Mouse (Mus musculus) kidney, adult 2 months (tissue): ENCODE data around the gene Chrm1. TPM values are rescaled to one million over a fixed set of nuclear protein-coding genes. Genes with fewer than 3 reads are reported as not detected.

Experiments
- DNase-seq: peaks from one replicate; pipeline ENCODE4 v3.0.0; 2021
- H3K27ac ChIP-seq: fragments of 200-500 bp; 2 replicates; pipeline ENCODE4 v1.5.1; 2012; ENCODE audit warnings: low read depth, low read length, control low read depth, inconsistent platforms; ENCODE audit not compliant: insufficient read depth
- H3K27me3 ChIP-seq: fragments of 200-500 bp; replicated peaks from 2 replicates; pipeline ENCODE4 v1.6.1; 2012; ENCODE audit warnings: mild to moderate bottlenecking, moderate library complexity, low read length, inconsistent platforms; ENCODE audit not compliant: control insufficient read depth, insufficient read depth
- H3K36me3 ChIP-seq: fragments of 200-500 bp; 2 replicates; pipeline ENCODE4 v1.6.1; 2012; ENCODE audit warnings: mild to moderate bottlenecking, moderate library complexity, low read length, inconsistent platforms; ENCODE audit not compliant: control insufficient read depth, insufficient read depth
- H3K4me1 ChIP-seq: fragments of 200-500 bp; 2 replicates; pipeline ENCODE4 v1.6.1; 2011; ENCODE audit warnings: low read length; ENCODE audit not compliant: control insufficient read depth, insufficient read depth
- H3K4me3 ChIP-seq: fragments of 200-500 bp; 2 replicates; pipeline ENCODE4 v1.5.1; 2011; ENCODE audit warnings: mild to moderate bottlenecking, low read depth, low read length, control low read depth; ENCODE audit not compliant: insufficient read depth
- CTCF ChIP-seq: fragments of 200-500 bp; conservative IDR thresholded peaks from 2 replicates; pipeline ENCODE4 v1.5.1; 2011; ENCODE audit warnings: low read depth, mild to moderate bottlenecking, control low read depth, low read length, moderate library complexity, mixed read lengths; ENCODE audit not compliant: insufficient read depth, insufficient read length
- POLR2A ChIP-seq: fragments of 200-500 bp; IDR thresholded peaks from one replicate; pipeline ENCODE4 v1.6.1; 2011; ENCODE audit warnings: low read depth, low read length, control low read depth
- WGBS: fragments of 180-500 bp; shearing (Covaris S2); methylation state at CpG from one replicate; pipeline ENCODE4 v1.1.7; 2018; 5-methylcytosine and 5-hydroxymethylcytosine counted together
- polyA plus RNA-seq: library from polyadenylated mRNA; depleted of rRNA; stranded (reverse); fragments of >200 nt; gene quantifications from 2 replicates; pipeline ENCODE4 v1.2.3, GENCODE M21; 2012

Chrm1 gene
- polyA plus RNA-seq, 1 experiment: 0.53 TPM

GRCm38 (mm10) chr19:8663911-8664421 is 377 bp downstream of the Chrm1 start:
- Histone ChIP-seq H3K27me3 (no peaks in the 10 kb centered on the region), H3K36me3 (no peaks in the 10 kb centered on the region), H3K4me1 (no peaks in the 10 kb centered on the region), H3K4me3 (no peak overlapping the region), H3K27ac (no peak overlapping the region)
- 20% methylated on average over 10 of the region's 10 CpGs for WGBS
- TF ChIP-seq POLR2A: no peak
- TF ChIP-seq CTCF: no peak
- DNase-seq: no peak

GRCm38 (mm10) chr19:8664859-8665258 is 1.3 kb downstream of the Chrm1 start:
- DNase-seq: no peak
- 96% methylated on average over 3 of the region's 3 CpGs for WGBS
- Histone ChIP-seq H3K27ac (no peak overlapping the region), H3K4me3 (no peak overlapping the region), H3K36me3 (no peaks in the 10 kb centered on the region), H3K27me3 (no peaks in the 10 kb centered on the region), H3K4me1 (no peaks in the 10 kb centered on the region)
- no peak for TF ChIP-seq CTCF
- TF ChIP-seq POLR2A: no peak

GRCm38 (mm10) chr19:8665746-8666145 is 2.2 kb downstream of the Chrm1 start:
- DNase-seq: no peak
- Histone ChIP-seq H3K4me1 (no peaks in the 10 kb centered on the region), H3K36me3 (no peaks in the 10 kb centered on the region), H3K4me3 (no peak overlapping the region), H3K27ac (no peak overlapping the region), H3K27me3 (no peaks in the 10 kb centered on the region)
- 73% methylated on average over 5 of the region's 5 CpGs for WGBS
- TF ChIP-seq CTCF (no peak), POLR2A (no peak)

GRCm38 (mm10) chr19:8672859-8673258 is 9.3 kb downstream of the Chrm1 start:
- 95% methylated on average over 3 of the region's 3 CpGs for WGBS
- Histone ChIP-seq H3K4me1 (no peaks in the 10 kb centered on the region), H3K27me3 (no peaks in the 10 kb centered on the region), H3K27ac (no peak overlapping the region), H3K4me3 (no peak overlapping the region), H3K36me3 (no peaks in the 10 kb centered on the region)
- TF ChIP-seq CTCF (no peak), POLR2A (no peak)
- DNase-seq: no peak

- Histone ChIP-seq H3K27ac (no peak overlapping the region), H3K27me3 (no peaks in the 10 kb centered on the region), H3K36me3 (no peaks in the 10 kb centered on the region), H3K4me1 (no peaks in the 10 kb centered on the region), H3K4me3 (no peak overlapping the region)
- DNase-seq: no peak
- WGBS: 78% methylated on average over 9 of the region's 9 CpGs
- no peak for TF ChIP-seq CTCF
- no peak for TF ChIP-seq POLR2A
These were observed 9.9 kb downstream of the Chrm1 start for GRCm38 (mm10) chr19:8673336-8674063.

- no peaks in the 10 kb centered on the region for H3K36me3 ChIP-seq
- TF ChIP-seq POLR2A (no peak), CTCF (no peak; the same call in 1 of the 2 replicates)
- H3K4me3 ChIP-seq: peak overlapping the region; percentile 3; the same call in 1 of the 2 replicates
- H3K4me1 ChIP-seq: no peaks in the 10 kb centered on the region
- no peak overlapping the region for H3K27ac ChIP-seq
- H3K27me3 ChIP-seq: no peaks in the 10 kb centered on the region
- WGBS: 44% methylated on average over 18 of the region's 18 CpGs
- DNase-seq: peak; percentile 43
These were observed 15.6 kb downstream of the Chrm1 start for GRCm38 (mm10) chr19:8679031-8679779.

- H3K27ac ChIP-seq: no peak overlapping the region
- 94% methylated on average over 4 of the region's 4 CpGs for WGBS
- H3K36me3 ChIP-seq: no peaks in the 10 kb centered on the region
- TF ChIP-seq POLR2A (no peak), CTCF (no peak)
- H3K4me3 ChIP-seq: no peak overlapping the region
- no peaks in the 10 kb centered on the region for H3K27me3 ChIP-seq
- no peaks in the 10 kb centered on the region for H3K4me1 ChIP-seq
- no peak for DNase-seq
These were observed 18.2 kb downstream of the Chrm1 start for GRCm38 (mm10) chr19:8681633-8682362.
